Mouse (Mus musculus): ENCODE measurements at regions not wholly inside any gene's neighbourhood (a gene's known extent, or its start where the extent isn't known, plus 50 kb on each side); places are given as distances from the start of the nearest gene placed in this dataset.

DNA sequence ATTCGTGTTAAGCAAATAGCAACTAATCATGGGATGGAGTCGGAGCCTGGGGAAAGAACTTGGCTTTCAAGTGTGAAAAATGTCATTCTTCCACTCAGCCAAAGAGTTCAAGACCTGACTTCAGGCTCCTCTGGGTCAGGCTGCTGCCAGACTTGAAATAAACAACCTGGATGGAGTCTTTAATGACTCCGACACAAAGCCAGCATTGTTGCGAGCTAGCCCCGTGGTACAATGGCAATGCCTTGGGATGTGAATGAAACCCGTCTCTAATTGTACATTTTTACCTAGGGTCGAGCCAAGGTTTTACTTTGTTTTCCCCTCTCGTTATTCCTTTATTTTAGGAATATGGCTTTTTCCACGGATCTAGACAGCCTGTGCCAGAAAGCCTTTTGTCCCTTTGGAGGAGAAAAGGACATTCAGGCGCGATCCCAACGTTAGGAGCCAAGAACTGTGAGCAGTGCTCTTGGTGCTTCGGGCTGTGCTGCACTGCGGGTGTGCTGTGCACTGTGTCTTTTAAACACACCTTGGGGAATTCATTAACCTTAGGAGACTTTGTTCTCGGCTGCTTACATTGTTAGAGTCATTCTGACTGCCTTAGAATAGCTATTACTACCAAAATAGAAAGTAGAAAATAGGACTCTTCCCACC lies 398.1 kb downstream of the Cd83 start:
- TF ChIP-seq POLR2A (IDR thresholded peaks at IDR 0.05; ENCODE audit: borderline replicate concordance, control insufficient read depth, low read depth, low read length) (no peak), CTCF (IDR thresholded peaks at IDR 0.05; ENCODE audit: control insufficient read depth, insufficient read depth, low read length) (no peak)

Measured in bone marrow, adult 2 months (tissue).